Mouse (Mus musculus): ENCODE results near the gene Adam25.
"Not testable (repeated sequence)": the region's sequence is repeated elsewhere in the genome, so short reads cannot be mapped to it uniquely, and the experiment has no call there.

GRCm38 (mm10) chr8:40792973-40793372 lies 41.0 kb downstream of the Adam25 start, which contains the start of gene Adam20:
- TF ChIP-seq CTCF, EP300 (IDR thresholded peaks at IDR 0.05; ENCODE audit: low read depth): not testable (repeated sequence)
